Mouse (Mus musculus) urinary bladder, postnatal 36 days (tissue): ENCODE results near the gene CN725425.

Source experiments
- DNase-seq, 2 experiments: peaks; one replicate each; pipeline ENCODE4 v3.0.0; 2022; ENCODE audit warnings: low spot score in 2 of 2, mixed read lengths in 1 of 2

Gene CN725425

DNA sequence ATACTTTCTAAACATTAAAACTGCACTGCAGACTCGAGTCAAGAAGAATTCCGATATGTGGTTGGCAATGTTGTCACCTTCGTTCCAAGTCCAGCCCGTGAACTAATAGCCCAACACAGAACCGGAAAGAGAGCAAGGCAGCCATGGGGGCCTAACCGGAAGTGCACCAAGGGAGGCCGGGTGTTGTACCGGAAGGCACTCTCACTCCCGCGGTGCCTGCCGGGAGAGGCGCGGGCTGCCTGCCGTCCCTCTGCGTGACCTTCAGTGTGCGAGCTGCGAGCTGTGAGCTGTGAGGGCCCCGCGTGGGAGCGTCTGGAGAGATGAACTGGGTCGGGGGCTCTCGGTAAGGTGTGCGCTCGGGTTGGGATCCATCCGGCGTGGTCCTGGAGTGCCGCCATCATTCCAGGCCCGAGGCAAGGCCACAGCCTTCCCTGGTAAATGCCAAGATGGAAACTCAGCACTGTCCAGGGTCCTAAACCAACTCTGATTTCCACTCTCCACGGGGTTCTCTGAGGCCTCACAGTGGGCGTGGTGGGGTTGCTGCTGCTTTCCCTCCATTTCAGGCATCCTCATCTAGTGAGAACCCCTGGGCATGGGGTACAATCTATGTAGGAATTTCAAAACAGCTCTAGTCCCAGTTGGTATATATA, at the start of gene CN725425:
Gene CN725425 (plus strand): TSS at position 239 of the 650 bp plus-strand sequence.
- no peak for DNase-seq

DNA sequence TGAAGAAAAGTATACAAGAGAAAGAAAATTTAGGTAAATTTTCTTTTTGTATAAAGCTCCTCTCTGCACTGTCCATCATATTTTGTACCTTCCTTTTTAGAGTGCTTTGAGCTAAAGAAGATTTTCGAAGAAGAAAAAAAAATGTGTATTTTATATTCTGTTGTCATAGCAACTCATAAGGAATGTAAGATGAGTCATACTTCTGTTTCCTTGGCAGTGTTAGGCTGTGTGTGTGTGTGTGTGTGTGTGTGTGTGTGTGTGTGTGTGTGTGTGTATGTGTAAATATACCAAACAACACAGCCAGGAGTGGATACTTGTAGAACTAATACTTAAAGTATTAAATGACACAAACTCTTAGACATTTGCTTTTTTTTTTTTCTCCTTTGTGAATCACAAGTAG, 46.7 kb upstream of the CN725425 start:
- DNase-seq, result no peak

DNA sequence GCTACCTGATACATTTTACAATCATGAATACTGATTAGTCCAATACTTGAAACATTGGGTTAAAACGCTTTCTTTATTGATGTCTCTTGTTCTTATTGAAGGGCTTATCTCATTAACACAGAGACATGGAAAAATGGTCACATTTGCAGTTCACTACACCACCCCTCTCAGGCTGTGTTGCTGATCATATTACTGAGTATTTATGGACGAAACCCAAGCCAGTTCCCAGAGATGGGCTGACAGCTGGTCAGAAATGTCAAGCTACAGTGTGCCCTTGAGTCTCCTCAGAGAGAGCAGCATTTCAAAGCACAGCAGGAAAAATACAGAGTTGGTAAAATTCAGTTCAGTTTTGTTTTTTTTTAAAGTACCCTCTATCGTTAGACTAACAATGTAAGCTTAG, 46.0 kb upstream of the CN725425 start:
- no peak for DNase-seq

DNA sequence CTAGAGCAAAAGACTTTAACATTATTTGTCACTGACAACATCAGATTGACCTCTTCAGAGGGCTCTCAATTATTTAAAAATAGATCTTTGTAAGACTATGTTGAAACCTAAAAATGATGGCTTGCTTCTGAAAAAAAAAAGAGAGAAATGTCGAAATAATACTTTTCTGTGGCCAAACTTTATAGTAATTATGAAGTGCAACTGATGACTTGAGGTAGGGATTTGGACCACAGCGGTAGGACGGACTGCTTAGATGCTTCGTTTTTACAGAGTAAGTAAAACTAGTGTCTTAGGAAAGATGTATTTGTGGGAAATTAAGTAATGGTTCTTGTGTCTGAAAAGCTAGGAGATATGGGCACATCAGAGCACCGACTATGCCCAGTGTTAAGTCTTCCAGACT, 38.1 kb upstream of the CN725425 start:
- no peak for DNase-seq

DNA sequence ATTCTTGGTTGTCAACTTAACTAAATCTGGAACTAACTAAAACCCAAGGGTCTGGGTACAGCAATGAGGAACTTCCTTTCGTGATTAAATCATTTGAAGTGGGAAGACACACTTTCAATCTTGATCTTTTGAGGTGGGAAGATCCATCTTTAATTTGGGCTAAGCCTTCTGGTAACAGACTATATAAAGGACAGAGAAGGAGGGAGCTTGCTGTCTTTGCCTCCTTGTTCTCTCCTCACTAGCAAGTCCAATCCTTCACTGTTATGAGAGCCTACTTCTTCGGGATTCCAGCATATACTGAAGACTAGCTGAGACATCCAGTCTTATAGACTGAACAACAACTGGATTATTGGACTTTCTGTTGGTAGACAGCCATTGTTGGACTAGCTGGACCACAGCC, 35.8 kb upstream of the CN725425 start:
- no peak for DNase-seq

DNA sequence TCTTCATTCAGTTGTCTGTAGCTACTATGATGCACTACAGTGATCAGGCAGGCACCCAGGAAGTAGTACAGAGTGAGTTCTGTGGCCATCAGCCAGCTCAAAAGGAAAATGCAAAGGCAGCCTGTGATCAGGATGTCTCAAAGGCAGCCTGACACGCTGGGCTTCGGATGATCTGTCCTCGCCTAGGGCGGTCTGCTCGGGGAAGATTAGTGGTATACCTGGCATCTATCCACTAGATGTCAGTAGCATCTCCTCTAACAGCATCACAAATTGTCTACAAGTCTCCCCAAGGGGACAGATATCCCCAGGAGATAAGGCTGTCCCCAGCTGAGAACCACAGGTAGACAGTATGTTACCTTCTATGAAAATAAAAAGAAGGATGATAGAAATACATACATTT, 34.3 kb upstream of the CN725425 start:
- no peak for DNase-seq

DNA sequence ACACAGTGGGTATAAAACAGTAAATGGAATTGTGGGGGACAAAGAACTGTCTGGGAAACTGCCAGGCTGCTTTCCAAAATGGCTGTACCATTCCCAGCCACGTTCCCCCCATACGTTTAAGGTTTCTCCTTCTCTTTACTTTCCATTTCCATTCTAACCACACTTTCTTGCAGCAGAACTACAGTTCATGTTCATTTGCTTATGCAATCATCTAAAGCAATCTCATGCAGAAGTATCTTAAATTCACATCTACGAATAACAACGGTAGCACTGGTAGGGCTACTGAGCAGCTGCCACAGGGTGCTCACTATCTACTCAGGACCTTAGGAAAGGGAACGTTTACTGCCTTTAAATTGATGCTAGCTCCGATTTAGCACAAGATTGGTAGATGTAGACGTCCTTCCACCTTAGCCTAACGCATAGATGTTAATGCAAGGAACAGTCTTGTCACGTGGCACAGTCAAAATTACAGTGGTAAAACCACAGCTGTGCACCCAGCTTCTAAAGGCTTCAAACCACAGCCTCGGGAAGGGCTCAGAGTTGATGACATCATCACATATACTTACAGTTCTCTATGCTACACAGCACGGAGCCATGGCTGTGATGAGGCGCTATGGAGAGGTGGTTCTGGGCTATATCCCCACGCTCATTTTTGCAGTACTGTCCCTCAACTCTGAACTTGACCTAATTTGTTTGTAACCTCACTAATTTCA, 31.3 kb upstream of the CN725425 start:
- no peak for DNase-seq

DNA sequence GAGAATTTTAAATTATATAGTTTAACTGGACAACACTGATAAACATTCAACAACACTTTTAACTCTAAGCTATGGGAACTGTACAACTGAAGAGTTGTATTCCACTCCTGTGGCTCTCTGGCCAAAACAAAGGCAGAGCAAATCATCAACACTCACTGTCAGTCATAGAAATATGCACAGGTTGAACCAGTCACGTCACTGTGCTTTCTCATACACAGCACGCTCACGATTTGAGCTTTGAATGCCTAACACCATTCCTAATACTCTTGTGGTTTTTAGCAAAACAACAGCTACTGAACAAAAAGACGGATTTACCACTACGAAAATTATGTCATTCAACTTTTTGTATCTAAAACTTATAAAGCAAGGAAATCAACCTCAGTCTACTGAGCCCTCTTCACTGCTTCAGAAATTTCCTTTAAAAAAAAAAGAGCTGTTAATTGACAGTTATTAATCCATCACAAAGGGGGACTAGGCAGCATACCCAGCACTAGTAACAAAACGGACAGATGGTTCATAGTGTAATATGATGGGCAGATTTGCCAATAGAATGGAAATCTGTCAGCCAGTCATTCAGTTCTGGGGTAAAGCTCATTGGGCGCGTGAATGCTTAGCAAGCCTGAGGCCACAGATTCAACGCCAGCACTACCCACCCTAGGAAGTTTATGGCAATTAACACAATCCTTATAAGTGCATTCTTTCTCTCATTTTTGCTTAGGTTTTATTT, 28.5 kb upstream of the CN725425 start:
- DNase-seq, result no peak

DNA sequence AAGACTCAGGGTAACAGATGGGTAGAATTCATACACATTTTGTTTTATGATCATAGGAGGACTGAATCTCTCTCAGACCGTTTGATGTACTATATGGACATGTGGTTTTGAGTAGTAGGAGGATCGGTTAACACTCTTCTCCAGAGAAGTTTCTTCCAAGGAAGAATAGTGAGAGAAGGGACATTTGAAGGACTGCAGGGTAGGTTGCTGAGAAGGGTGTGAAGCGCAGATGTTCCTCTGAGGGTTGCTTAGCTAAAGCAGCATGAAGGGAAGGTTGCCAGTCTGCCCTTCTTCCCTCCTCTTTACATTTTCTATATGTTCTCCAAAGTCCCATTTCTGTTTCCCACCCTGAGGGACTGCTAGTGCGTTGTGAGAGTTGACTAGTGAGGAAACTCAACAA, 28.0 kb upstream of the CN725425 start:
- no peak for DNase-seq

DNA sequence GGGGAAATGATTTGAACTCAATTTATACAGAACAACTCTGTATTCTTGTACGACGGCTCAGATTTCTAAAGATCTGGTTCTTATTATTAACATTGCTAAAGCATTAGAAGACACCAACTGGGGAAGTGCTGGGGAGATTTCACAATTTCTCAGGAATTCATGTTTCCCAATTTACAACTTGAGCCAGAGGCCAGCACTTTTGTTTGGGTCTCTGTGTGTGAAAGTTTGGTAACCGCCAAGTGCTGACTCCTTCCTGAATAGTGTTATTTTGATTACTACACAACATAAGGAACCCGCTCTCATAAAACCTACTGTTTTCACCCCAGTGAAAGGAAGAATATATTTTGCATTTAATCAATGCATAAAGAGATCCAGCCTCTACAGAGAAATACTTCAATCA, 27.1 kb upstream of the CN725425 start:
- DNase-seq, result peak in 1 of 2 experiments; percentile 32

DNA sequence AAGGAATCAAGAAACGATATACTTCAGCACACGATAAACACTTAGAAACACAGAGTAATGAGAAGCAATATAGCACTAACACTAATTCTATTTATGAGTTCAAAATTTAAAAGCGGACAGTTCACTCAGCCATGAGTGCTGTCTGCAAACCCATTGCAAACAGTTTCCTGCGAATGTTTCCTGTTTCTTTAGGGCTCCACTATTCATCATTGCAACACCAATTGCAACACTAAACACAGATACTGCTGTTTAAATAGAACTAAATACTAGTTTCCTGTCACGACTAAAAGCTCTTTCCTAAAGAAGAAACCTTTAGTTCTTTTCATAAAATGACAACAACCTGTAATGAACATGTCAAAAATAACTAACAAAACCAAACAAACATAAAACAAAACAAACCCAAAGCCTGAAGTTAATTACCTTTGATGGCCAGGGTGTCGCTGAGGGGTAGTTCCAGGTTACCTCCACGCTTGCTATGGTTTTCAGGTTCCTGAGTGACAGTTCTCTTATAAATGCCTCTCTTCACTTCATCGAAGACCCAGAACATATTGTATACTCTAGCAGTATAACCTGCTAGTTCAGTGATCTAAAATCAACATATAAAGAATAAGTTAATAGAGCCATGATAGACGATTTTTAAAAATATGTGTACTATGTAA, 20.5 kb upstream of the CN725425 start:
- no peak for DNase-seq

DNA sequence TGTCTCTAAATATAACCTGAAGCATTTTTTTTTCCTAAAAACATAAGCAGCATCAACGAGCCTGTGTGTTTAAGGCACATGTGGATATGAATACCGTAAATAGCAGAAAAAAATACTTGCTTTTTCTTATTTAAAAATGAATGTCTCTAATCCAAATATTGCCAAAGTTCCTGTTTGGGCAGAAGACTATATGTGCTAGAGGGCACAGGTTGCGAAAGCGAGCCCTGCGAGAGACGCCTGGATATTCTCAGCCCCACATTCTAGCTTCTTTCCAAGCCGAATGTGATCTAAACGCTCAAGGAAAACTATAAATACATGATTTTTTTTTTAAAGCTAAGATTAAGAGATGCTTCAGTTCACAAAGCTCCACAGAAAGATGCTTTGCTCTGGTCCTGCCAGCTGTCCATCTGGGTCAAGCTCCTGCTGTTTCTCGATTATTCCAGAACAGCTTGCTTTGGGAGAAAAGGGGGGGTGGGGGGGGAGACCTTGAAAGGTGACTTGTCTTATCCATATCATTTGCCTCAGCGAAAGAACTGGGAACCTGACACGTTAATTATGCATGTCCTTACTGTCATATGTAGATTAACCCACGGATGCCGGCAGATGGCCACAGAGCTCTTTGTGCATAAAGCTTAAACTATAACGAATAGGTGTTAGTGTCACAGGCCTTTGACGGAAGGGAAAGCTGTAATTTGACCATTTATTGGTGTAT, 19.2 kb upstream of the CN725425 start:
- DNase-seq, result peak in 1 of 2 experiments; percentile 42

DNA sequence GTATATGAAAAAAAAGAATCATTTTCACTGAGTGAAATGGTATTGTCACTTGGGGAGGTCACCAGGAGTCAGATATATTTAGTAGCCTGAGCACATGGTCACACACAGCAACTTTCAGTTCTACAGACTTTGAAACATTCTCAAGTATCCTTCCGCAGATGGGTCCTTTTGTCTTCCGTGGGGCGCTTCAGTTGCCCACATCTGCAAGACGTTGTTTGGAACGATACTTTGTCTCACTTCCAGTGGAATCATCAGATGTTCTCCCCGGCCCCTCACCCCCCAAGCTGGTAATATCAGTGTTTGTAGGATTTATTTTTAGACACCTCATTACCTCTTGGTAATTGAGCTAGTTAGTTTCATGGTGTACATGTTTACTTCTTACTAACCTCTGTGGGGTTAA, 12.9 kb upstream of the CN725425 start:
- DNase-seq, result no peak

DNA sequence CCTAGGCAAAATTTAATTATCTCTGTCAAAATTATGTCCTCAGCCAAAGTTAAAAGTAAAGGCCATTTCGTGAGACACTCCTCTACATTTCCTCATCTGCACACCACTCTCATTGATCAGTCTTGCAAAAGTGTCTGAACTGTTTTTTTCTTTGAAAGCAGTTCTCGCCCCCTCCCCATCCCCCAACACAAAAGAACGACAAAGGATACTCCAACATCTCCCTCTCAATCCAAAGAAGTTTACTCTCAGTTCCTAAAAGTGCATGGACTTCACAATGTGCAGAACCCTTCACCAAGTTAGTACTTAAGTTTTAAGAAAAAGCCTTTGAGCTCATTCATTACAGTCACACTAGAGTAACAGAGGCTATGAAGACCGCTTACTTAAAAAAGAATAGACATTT, 9.3 kb upstream of the CN725425 start:
- no peak for DNase-seq

DNA sequence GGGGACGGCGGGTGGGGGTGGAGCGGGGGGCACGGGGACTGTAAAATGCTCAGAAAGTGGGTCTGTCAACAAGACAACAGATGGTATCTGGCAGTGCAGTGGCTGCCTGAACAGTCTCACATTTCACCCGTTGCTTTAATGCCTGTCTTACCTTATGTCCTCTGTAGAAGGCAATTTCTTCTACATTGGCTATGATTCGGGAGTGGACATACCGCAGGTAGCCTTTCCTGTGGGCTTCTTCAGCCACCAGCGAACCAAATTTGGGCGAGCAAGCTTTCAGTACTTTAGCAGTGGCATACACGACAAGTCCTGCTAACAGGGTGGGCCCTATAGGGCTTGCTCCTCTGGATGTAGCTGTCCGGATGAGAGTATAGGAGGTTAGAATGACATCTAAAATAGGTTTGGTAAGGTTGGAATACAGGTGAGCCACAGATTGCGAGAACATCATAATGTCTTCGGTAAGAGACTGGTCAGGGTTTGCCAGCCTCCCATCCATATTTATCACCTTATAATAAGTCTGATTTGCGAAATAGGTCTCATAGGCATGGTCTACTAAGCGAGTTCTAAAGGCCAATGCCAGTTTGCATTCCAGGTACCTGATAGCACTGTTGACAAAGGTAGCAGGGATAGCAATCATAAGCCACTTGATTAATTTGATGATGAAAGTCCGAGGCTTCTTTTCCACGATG, 8.6 kb upstream of the CN725425 start:
- DNase-seq, result no peak

DNA sequence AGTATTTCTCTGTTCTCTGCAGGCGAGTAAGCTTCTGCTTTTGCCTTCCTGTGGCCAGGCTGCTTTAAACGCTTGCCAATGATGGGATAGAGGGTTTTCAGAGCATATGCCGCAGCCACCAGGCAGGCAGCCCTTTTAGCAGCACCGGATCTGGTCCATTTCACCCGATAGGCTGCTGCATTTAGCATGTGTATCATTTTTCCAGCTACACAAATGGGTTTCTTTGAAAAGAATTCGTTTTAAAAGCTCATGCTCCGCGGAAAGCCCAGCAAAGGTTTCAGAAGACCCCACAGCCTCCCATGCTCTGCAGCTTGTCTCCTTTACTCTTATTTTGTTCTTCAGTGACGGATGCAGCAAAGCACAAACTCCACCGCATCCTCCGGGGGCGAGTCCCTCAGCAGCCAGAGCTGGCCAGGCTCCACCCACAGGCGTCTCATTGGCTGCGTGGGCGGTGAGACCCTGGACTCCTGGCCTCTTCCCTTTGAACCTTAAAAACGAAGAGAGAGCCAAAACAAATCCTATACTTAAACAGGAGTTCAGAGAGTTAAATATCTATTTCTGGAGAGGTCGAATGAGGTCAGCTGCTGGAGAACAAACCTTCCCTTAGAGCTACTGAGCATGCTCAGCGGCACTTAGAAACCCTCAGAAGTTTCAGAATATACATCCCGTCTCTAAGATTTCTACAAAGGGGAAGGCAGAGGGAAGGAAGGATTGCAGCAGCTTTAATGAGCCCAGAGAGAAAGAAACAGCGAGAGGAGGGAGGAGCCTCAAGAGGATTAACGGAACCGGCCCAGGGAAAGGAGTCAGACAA, 7.7 kb upstream of the CN725425 start, which contains the start of gene Abcd2:
Gene Abcd2 (minus strand): TSS at position 388 of the 811 bp plus-strand sequence.
- DNase-seq, result peak; percentile 26 to 69

DNA sequence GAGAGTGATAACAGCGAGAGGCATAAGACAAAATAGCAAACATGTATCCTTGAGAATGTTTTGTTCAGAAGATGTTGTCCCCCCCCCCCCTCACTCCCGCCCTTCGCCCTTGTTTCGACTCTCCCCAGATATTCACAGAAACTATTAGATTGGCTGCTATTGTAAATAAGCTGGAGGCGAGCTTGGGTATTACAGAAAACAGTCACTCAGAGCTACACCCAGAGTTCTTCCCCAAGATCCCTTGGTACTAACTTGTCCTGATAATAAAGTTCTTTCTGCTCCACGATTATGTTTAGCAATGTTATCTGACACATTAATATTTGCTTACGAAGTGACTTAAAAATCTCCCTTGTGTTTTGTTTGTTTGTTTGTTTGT, 7.1 kb upstream of the CN725425 start:
- no peak for DNase-seq

DNA sequence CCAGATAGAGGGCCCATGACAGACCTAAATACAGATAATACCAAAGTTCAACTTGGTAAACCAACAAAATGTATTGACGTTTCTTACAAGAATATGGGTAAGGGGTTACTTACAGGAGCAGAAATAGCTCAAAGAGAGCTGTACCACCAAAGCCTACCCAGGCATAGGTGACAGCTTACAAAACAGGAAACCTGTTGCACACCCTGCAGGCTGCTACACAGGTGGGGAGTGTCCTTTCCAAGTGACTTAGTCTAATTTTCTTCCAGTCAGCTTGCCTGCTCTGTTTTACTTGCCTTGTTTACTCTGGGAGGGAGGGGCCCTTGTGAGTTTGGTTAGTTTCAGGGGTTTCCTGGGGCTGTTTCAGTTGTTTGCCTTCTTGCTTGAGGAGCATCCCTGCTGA, 1.5 kb downstream of the CN725425 start:
- DNase-seq, result no peak

DNA sequence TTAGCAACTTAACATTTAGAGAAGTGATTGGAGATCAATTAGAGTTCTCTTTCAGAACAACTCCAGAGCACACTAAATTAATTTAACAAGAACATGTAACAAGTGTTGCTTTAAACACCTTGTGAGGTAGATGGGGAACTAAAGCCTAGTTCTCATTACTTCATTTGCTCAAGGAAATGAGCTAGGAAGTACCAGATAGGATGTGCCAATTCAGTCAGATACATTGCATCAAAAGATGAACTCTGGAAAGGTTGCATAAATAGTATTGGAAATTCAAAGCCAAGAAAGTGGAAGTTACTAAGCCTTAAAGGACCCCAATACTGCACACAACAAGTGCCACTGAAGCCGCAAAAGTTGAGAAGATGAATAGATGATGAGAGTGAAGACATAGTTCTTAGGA, 3.2 kb downstream of the CN725425 start:
- DNase-seq, result no peak

DNA sequence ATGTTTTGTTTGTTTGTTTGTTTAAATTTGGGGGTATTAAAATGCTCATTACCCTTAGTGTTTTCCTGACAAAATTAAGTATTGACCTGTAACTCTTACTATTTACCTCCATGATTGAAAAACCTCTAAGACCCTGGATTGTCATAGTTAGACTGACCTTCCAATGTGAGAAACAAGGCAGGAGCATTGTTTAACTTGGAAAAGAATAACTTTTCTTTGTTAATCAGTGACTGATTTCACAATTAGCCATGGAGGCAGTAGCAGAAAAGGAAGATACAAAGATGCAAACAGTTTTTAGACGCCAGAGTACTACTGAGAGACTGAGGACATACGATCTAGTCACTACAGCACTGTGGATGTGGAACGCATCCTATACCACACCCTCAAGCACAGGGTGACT, 4.2 kb downstream of the CN725425 start:
- no peak for DNase-seq
